17 mouse cellular contexts compared by ENCODE assay signal in the genomic region with DNA sequence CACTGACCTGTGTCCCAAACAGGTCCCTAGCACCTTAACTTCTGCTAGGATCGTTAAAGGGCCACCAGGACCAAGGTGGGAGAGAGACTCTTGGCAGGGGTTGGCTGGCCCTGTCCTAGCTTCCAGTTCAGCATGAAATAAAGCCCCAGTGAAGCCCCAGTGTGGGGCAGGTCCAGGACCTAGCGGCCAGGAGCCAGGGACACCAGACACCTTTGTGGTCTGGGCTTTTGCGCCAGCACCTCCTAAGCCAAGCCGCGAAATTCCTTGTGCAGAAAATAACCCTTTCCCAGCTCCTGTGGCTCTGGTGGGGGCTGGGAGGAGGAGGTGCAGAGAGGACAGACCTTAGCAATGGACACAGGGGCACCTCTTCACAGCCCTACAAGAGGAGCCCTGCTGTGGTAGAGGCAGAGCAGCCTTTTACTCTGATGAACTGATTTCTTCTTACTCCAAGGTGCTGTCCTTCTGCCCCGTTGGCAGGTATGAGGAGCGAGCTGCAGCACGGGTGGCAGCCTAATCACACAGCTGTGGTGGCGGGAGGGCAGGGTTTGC. TPM values are rescaled to one million over a fixed set of nuclear protein-coding genes. Genes with fewer than 3 reads are reported as not detected.
DNase-seq lines count a peak whose midpoint lies in the region; ATAC-seq and TF ChIP-seq lines count a peak whose summit lies in the region.
"Had no signal": no experiment of that assay in that cellular context is flagged by ENCODE, and none has a peak within 500 bp of the region (broad histone marks: within the 10 kb centered on the region; RNA-seq: fewer than 3 reads in every experiment).

No protein-coding gene starts in this region.

- intact Hi-C loops in left cerebral cortex, adult 2 months (cut with DNase I): no loop called here
- intact Hi-C loops in gastrocnemius, adult 2 months (cut with DNase I): no loop called here

- TF ChIP-seq CTCF in left cerebral cortex, adult 2 months (IDR thresholded peaks at IDR 0.05): no peak
- no peak for TF ChIP-seq CTCF in gastrocnemius, adult 2 months (IDR thresholded peaks at IDR 0.05)
- no peak for TF ChIP-seq CTCF in hindbrain, postnatal 0 days (IDR thresholded peaks at IDR 0.05; ENCODE audit: low read depth)

- DNase-seq in embryonic facial prominence, embryonic 10.5 days (ENCODE audit: low spot score): no peak
- DNase-seq in left cerebral cortex, adult 2 months (ENCODE audit: extremely low spot score in 1 of 2, low spot score in 2 of 2): no peak
- no peak for DNase-seq in left cerebral cortex, adult 8-10 months (ENCODE audit: low spot score in 2 of 2)
- DNase-seq in gastrocnemius, adult 2 months: peak; percentile 82
- DNase-seq in hindbrain, postnatal 0 days (ENCODE audit: low spot score): no peak
- DNase-seq in ovary, postnatal 14 days (ENCODE audit: low spot score): no peak
- no peak for DNase-seq in spleen, postnatal 36 days (ENCODE audit: low spot score in 2 of 2)
- DNase-seq: adrenal gland, postnatal 14 days; embryo, embryonic 11 days; heart, adult 18-20 months; kidney, postnatal 10 days; lung, postnatal 4 days; right cerebral cortex, postnatal 25 days; thymus, adult 2 months had no signal

- no peak overlapping the region for H3K27ac ChIP-seq in embryonic facial prominence, embryonic 12.5 days
- H3K27ac ChIP-seq in embryonic facial prominence, embryonic 10.5 days (replicated peaks): no peak overlapping the region
- H3K27ac ChIP-seq in left cerebral cortex, adult 2 months: peak overlapping the region; percentile 98
- H3K27ac ChIP-seq in gastrocnemius, adult 2 months: peak overlapping the region; percentile 99
- peak overlapping the region; percentile 75 for H3K27ac ChIP-seq in hindbrain, postnatal 0 days
- H3K27ac ChIP-seq: intestine, embryonic 15.5 days had no signal

- no peak overlapping the region for H3K9ac ChIP-seq in embryonic facial prominence, embryonic 12.5 days
- no peak overlapping the region for H3K9ac ChIP-seq in hindbrain, postnatal 0 days (replicated peaks; ENCODE audit: low read length)
- H3K9ac ChIP-seq: intestine, embryonic 15.5 days had no signal

- no peak overlapping the region for H3K4me2 ChIP-seq in embryonic facial prominence, embryonic 12.5 days (replicated peaks)
- no peak overlapping the region for H3K4me2 ChIP-seq in hindbrain, postnatal 0 days (ENCODE audit: low read depth, low read length)

- no peaks in the 10 kb centered on the region; the same call in 1 of the 2 replicates for H3K4me1 ChIP-seq in embryonic facial prominence, embryonic 12.5 days
- peaks cover 17% of the 10 kb centered on the region for H3K4me1 ChIP-seq in embryonic facial prominence, embryonic 10.5 days
- H3K4me1 ChIP-seq in hindbrain, postnatal 0 days (ENCODE audit: insufficient read depth, low read length): no peaks in the 10 kb centered on the region

- ATAC-seq in embryonic facial prominence, embryonic 12.5 days (ENCODE audit: insufficient number of reproducible peaks, insufficient read depth, low FRiP score, low TSS enrichment): 0 out of 2 replicates have a peak, but pooled peaks have one; percentile 19
- peak; percentile 4; the same call in 1 of the 2 replicates for ATAC-seq in hindbrain, postnatal 0 days

- no peak overlapping the region for H3K4me3 ChIP-seq in embryonic facial prominence, embryonic 12.5 days
- no peak overlapping the region for H3K4me3 ChIP-seq in embryonic facial prominence, embryonic 10.5 days
- H3K4me3 ChIP-seq in left cerebral cortex, adult 2 months: no peak overlapping the region
- H3K4me3 ChIP-seq in gastrocnemius, adult 2 months: peak overlapping the region; percentile 91
- H3K4me3 ChIP-seq in hindbrain, postnatal 0 days (ENCODE audit: low read length): no peak overlapping the region

- peaks cover 41% of the 10 kb centered on the region for H3K27me3 ChIP-seq in embryonic facial prominence, embryonic 12.5 days
- peaks cover 59% of the 10 kb centered on the region for H3K27me3 ChIP-seq in embryonic facial prominence, embryonic 10.5 days (replicated peaks; ENCODE audit: low read depth, poor library complexity, severe bottlenecking)
- peaks cover 5% of the 10 kb centered on the region; the same call in 1 of the 2 replicates for H3K27me3 ChIP-seq in hindbrain, postnatal 0 days (ENCODE audit: insufficient read depth, low read length)

- no peaks in the 10 kb centered on the region for H3K9me3 ChIP-seq in embryonic facial prominence, embryonic 12.5 days
- H3K9me3 ChIP-seq in embryonic facial prominence, embryonic 10.5 days: 0 out of 2 replicates have a peak, but pooled peaks cover 2% of the 10 kb centered on the region
- no peaks in the 10 kb centered on the region for H3K9me3 ChIP-seq in hindbrain, postnatal 0 days (ENCODE audit: low read length)
- H3K9me3 ChIP-seq: intestine, embryonic 15.5 days had no signal

- peaks cover 51% of the 10 kb centered on the region for H3K36me3 ChIP-seq in embryonic facial prominence, embryonic 12.5 days
- peaks cover 53% of the 10 kb centered on the region for H3K36me3 ChIP-seq in embryonic facial prominence, embryonic 10.5 days (replicated peaks)
- H3K36me3 ChIP-seq in hindbrain, postnatal 0 days (ENCODE audit: insufficient read depth, low read length): peaks cover 41% of the 10 kb centered on the region

- 61% methylated on average over 9 of the region's 9 CpGs for WGBS in embryonic facial prominence, embryonic 12.5 days
- WGBS in embryonic facial prominence, embryonic 10.5 days: 62% methylated on average over 9 of the region's 9 CpGs
- 63% methylated on average over 9 of the region's 9 CpGs for WGBS in hindbrain, postnatal 0 days

RNA-seq across cellular contexts. Expression of gene Scn1b, which starts 1.4 kb away (rescaled TPM):
- 4.5 and 5.1 TPM in 2 replicates for polyA plus RNA-seq in embryonic facial prominence, embryonic 12.5 days (2016; fragmentation: Nextera tagmentation; extraction: Ambion mirVana)
- polyA plus RNA-seq in embryonic facial prominence, embryonic 10.5 days (2016; fragmentation: Nextera tagmentation; extraction: Ambion mirVana): 1.2 and 1.3 TPM in 2 replicates
- total RNA-seq in left cerebral cortex, adult 2 months (2021): 100 to 1,000 TPM; 737 to 759 TPM
- total RNA-seq in left cerebral cortex, adult 8-10 months (2022): 100 to 1,000 TPM; 652 to 704 (median 680) TPM
- total RNA-seq in gastrocnemius, adult 2 months (2021): 100 to 1,000 TPM; 748 to 815 TPM
- total RNA-seq in hindbrain, postnatal 0 days (2014; rRNA removed): 65.7 and 69.5 TPM in 2 replicates
- polyA plus RNA-seq in hindbrain, postnatal 0 days (2015; fragmentation: Nextera tagmentation; extraction: Ambion mirVana): 44.3 and 46.0 TPM in 2 replicates

RNA-seq across cellular contexts. Expression of gene Hpn, which starts 13.1 kb away (rescaled TPM):
- polyA plus RNA-seq in embryonic facial prominence, embryonic 12.5 days (2016; fragmentation: Nextera tagmentation; extraction: Ambion mirVana): 3.7 and 4.2 TPM in 2 replicates
- 4.0 and 4.3 TPM in 2 replicates for polyA plus RNA-seq in embryonic facial prominence, embryonic 10.5 days (2016; fragmentation: Nextera tagmentation; extraction: Ambion mirVana)
- total RNA-seq in left cerebral cortex, adult 2 months (2021): 1 to 10 TPM; 2.5 to 8.3 TPM
- total RNA-seq in left cerebral cortex, adult 8-10 months (2022): 1 to 10 TPM; 2.0 to 4.4 (median 3.5) TPM
- 10 to 100 TPM; 14.0 to 15.9 TPM for total RNA-seq in gastrocnemius, adult 2 months (2021)
- total RNA-seq in hindbrain, postnatal 0 days (2014; rRNA removed): not detected in 2 replicates
- 0.88 and 1.3 TPM in 2 replicates for polyA plus RNA-seq in hindbrain, postnatal 0 days (2015; fragmentation: Nextera tagmentation; extraction: Ambion mirVana)
- polyA plus RNA-seq: C2C12 had no signal

RNA-seq across cellular contexts. Expression of gene Gramd1a, which starts 27.5 kb away (rescaled TPM):
- 97.4 and 109 TPM in 2 replicates for polyA plus RNA-seq in embryonic facial prominence, embryonic 12.5 days (2016; fragmentation: Nextera tagmentation; extraction: Ambion mirVana)
- 96.1 and 102 TPM in 2 replicates for polyA plus RNA-seq in embryonic facial prominence, embryonic 10.5 days (2016; fragmentation: Nextera tagmentation; extraction: Ambion mirVana)
- total RNA-seq in left cerebral cortex, adult 2 months (2021): 100 to 1,000 TPM; 107 to 118 TPM
- 100 to 1,000 TPM; 103 to 108 (median 105) TPM for total RNA-seq in left cerebral cortex, adult 8-10 months (2022)
- 10 to 100 TPM; 47.2 to 61.7 TPM for total RNA-seq in gastrocnemius, adult 2 months (2021)
- 256 and 258 TPM in 2 replicates for total RNA-seq in hindbrain, postnatal 0 days (2014; rRNA removed)
- polyA plus RNA-seq in hindbrain, postnatal 0 days (2015; fragmentation: Nextera tagmentation; extraction: Ambion mirVana): 137 and 143 TPM in 2 replicates

RNA-seq across cellular contexts. Expression of gene Fxyd3, which starts 51.7 kb away (rescaled TPM):
- 16.6 and 19.2 TPM in 2 replicates for polyA plus RNA-seq in embryonic facial prominence, embryonic 12.5 days (2016; fragmentation: Nextera tagmentation; extraction: Ambion mirVana)
- polyA plus RNA-seq in embryonic facial prominence, embryonic 10.5 days (2016; fragmentation: Nextera tagmentation; extraction: Ambion mirVana): 7.5 and 8.8 TPM in 2 replicates
- total RNA-seq in left cerebral cortex, adult 2 months (2021): not detected
- total RNA-seq in left cerebral cortex, adult 8-10 months (2022): 1 to 10 TPM in 3 of 4 experiments, under 1 TPM in 1; 0.75 to 2.1 (median 1.2) TPM
- total RNA-seq in gastrocnemius, adult 2 months (2021): 1 to 10 TPM; 1.2 to 1.4 TPM
- total RNA-seq in hindbrain, postnatal 0 days (2014; rRNA removed): not detected in 2 replicates
- polyA plus RNA-seq in hindbrain, postnatal 0 days (2015; fragmentation: Nextera tagmentation; extraction: Ambion mirVana): 1.2 and 1.5 TPM in 2 replicates

Comparison
In these comparisons a context has a peak if more than half of its experiments do, and no peak if none do; other contexts are left out.
1. H3K27ac ChIP-seq: peak in left cerebral cortex, adult 2 months (single experiment), gastrocnemius, adult 2 months (single experiment) and hindbrain, postnatal 0 days (single experiment); none in embryonic facial prominence, embryonic 12.5 days (single experiment) and embryonic facial prominence, embryonic 10.5 days (single experiment).